Mouse (Mus musculus): ENCODE measurements around the gene Hdac4.
A peak's percentile ranks its signal among the peaks of the same experiment; 100 is the strongest.

The Hdac4 gene

GRCm38 (mm10) chr1:92129751-92130150, 65.7 kb downstream of the Hdac4 start:
- DNase-seq, result no peak

DNA sequence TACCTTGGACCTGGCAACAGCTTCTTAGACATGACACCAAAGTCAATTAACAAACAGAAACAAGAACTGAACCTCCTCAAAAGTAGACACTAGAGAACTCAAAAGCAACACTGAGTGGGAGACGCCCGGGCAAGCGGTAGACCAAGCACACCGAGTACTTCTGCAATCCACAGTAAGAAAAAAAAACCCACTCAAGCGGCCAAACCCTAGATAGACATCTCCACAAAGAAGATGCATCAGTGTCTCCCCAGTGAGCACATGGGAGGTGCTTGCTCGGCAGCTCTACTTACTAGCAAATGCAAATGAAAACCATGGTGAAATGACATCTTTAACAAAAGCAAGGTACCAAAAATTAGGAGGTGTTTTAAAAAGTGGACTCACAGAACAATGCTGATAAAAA, 67.7 kb downstream of the Hdac4 start:
- DNase-seq, result no peak

- no peak for DNase-seq
Observed at GRCm38 (mm10) chr1:92127366-92127765, 68.1 kb downstream of the Hdac4 start.

DNA sequence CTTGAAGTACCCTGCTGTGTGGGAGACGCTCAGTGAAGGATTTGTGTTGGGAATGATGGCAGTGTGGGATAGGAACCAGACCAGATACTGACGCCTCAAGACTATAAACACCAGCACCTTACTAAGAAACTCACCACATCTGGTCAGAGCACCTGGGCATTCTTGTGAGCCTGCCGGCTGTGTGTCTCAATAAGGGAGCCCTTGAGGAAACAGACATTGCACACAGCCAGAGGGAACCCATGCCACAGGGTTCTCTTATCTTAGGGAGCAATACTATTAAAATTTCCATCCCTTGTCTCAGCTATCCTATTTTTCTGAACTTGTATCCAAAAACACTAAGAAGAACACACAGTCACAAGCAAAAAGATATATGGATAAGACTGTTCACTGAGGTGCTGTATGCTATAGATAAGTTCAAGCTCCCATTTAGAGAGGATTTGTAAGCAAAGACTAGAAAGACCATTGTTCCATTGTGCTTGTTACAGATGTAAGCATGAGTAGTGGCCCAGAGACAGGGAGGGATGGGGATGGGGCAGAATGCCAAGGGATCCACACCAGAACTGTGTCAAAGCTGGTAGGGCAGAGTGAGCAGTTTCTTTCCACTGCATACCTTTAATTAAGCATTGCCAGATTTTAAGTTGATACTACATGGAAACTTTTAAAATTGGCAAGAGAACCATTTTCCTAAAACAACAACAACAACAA, 70.8 kb downstream of the Hdac4 start:
- peak; percentile 29 for DNase-seq

DNA sequence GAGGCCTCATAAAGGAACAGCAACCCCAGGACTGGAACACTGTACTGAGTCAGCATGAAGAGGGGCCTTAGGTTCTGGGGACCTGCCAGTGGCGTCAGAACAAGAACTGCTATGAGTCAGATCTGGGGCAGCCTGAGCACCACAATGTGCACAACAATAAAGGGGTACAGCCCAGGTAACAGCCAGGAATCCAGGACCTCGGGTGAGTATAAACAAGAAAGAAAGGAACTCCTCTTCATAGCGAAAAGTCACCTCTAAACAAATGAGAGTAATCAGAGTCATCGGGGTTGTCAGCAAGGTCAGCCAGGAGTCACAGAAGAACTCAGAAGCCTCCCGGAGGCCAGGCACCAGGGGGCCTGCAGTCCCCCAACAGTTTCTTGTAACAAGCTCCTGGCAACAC, 76.2 kb downstream of the Hdac4 start:
- no peak for DNase-seq

GRCm38 (mm10) chr1:92117597-92117996, 77.9 kb downstream of the Hdac4 start:
- no peak for DNase-seq

DNA sequence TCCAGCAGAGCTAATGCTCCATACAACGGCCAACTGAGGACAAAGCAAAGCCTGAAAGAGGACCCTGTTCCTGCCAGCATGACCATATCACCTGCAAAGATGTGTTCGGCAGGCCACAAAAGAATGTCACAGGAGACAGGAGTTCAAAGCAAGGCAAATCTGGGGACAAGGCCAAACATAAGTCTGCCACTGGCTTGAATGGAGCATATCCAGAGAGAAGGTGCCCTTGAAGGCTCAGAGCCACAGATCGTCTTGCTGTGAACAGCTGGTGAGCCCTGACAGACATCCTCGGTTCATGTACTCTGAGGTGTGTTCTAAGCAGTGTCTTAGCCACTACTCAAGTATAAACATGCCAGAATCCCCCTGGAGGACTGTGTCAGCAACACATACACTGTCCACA, 79.3 kb downstream of the Hdac4 start:
- DNase-seq, result no peak

GRCm38 (mm10) chr1:92114091-92114490, 81.4 kb downstream of the Hdac4 start:
- no peak for DNase-seq

- DNase-seq, result peak; percentile 33
Observed at GRCm38 (mm10) chr1:92113243-92114009, 82.1 kb downstream of the Hdac4 start.

DNA sequence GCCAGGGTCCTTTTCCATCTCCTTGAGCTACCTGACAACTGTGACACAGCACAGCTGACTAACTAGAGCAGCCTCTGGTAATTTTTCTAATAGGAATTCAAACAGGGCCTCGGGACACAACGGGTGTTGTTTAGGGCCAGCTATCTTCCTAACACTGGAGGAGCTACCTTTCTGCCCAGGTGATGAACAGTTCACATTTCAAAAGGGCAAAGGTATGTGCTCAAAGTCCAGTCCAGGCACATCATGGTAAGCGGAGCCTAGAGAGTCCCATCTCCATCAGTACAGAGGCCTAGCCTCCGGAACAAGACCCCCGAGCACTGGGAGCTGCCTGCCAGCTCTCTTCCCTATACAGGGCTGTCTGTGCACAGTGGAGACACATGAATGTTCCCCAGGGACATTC, 82.9 kb downstream of the Hdac4 start:
- DNase-seq, result peak; percentile 44

GRCm38 (mm10) chr1:92111551-92111950, 83.9 kb downstream of the Hdac4 start:
- DNase-seq, result no peak

DNA sequence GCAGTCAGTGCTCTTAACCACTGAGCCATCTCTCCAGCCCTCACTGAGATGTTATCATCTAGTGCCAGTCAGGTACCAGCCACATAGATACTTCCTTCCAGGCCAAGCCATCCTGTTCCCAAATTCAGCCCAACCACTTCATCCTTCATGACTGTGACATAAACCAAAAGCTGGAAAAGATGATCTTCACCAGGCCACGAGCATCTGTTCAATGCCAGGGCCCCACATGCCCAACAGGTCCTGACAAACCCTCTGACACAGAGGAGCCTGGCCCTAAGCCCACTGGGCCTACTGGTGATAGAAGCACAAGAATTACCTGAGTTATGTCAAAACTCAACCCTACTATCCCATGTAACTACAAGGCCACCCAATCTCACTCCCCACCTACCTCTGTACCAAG, 84.5 kb downstream of the Hdac4 start:
- no peak for DNase-seq

- DNase-seq, result no peak
Observed at GRCm38 (mm10) chr1:92109221-92109620, 86.3 kb downstream of the Hdac4 start.

DNA sequence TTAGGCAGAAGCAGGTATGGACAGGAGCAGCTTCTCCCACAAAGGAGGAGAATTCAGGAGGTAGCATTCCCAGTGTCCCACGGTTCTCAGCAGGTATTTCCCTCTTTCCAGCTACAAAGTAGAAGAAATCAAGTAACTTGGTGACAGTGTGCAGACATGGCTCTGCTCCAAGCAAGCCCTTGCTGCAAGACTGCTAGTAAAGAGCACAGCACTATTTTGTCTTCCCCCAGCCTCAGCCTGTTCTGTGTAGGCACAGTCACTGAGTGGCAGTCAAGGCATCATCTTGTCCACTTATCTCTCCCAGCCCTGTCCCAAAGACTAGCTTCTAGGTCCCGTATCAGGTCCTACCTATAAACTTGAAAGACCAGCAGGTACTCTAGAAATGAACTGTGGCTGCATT, 86.9 kb downstream of the Hdac4 start:
- DNase-seq, result no peak

DNA sequence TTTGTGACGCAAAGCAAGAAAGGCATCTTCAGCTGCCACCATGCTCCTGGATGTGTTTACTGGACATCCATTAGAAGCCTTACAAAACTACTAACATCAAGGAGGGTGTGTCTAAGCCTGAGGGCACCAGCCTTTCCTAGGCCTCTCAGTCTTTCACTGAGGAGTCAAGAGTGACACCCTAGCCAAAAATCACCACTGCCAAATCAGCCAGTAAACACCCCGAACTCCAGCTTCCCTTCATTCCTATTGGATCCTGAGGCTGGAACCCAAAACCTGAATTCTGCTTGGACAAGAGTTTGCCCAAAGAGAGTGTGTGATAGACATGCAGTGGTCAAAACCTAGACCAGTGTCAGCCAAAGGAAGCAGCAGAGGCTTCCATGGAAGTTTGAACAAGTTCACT, 87.5 kb downstream of the Hdac4 start:
- no peak for DNase-seq

GRCm38 (mm10) chr1:92107521-92107920, 88.0 kb downstream of the Hdac4 start:
- no peak for DNase-seq

- no peak for DNase-seq
Observed at GRCm38 (mm10) chr1:92106486-92107160, 88.9 kb downstream of the Hdac4 start.

DNA sequence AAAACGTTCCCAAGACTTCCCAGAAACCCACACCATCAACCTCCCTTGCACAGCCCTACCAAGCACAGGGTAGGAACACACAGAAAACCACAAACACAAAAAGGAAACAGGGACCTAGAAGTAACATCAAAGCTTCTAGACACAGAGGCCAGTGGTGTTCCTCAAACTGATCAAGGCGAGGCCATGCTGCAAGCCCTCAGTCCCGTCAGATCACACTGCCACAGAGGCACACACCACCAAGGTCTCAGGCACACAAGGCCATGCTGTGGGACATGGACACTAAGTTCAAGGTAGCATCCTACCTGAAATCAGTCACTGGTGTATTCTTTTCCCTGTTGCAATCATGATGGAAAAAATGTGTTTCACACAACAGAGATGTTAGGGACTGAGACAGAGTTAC, 90.8 kb downstream of the Hdac4 start:
- no peak for DNase-seq

GRCm38 (mm10) chr1:92103971-92104370, 91.5 kb downstream of the Hdac4 start:
- DNase-seq, result no peak

DNA sequence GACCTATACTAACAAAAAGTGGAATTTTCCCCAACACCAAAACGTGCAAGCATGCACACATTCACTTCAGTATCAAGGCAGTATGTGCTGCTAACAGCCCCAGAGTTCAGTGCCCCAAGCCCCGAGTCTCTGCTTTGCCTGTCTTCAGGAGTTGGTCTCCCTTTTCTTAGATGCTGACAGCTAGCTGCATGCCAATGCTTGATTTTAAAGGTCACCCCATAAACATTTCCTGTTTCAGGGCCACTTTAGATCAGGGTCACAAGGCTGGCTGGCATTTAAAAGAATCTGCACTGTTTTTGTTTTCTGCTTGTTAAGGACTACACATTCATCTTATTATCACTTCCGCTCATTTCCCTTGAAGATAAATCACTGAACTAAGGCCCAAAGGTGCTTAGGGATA, 92.1 kb downstream of the Hdac4 start:
- DNase-seq, result no peak

GRCm38 (mm10) chr1:92102825-92103224, 92.7 kb downstream of the Hdac4 start:
- no peak for DNase-seq

DNA sequence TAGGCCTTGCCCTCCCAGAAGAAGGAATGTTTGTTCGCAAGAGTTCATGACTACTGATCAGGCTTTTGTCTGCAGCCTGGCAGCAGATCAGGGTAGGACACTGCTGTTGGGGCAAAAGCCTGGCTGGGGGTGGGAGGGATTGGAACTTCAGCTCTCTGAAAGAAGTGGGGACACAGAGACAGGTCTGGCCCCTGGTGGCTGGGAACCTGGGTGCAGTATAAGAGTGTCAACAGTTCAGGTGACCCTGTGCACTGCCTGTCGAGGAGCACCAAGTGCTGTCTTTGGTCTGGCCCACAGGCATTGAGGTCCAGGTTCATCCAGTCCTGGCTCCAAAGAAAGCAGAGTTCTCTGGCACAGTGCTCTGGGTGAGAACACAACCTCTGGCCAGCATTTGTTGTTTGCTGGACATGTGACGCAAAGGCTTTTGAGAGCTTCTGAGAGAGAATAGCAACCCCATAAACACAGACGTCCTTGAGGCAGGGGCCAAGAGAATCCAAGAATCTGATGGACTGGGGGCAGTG, 95.1 kb downstream of the Hdac4 start:
- DNase-seq, result peak; percentile 59

GRCm38 (mm10) chr1:92099964-92100363, 95.5 kb downstream of the Hdac4 start:
- DNase-seq, result no peak

DNA sequence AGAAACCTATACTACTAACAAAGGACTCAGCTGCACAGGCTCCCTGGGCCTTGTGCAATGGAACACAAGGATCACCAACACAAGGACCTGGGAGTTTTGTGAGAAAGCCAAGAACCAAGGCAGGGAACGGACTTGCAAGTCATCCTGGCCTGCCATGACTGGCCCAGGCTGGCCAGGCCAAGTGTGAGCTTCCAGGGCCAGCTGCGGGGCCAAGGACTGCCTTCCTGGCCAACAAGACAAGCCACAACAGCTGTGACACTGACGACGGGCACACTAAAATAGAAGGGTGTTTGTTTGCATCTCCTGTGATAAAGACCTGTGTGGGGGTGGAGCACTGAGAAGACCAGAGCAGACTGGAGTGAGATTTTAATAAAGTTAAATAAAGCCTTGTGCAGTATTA, 96.0 kb downstream of the Hdac4 start:
- DNase-seq, result no peak

All from kidney, adult 9 months (tissue).